Mouse (Mus musculus): ENCODE data around the gene Gm20388. TPM values are rescaled to one million over a fixed set of nuclear protein-coding genes. Genes with fewer than 3 reads are reported as not detected.

Gm20388 gene
- polyA plus RNA-seq, 1 experiment from 2014 or later = not detected

DNA sequence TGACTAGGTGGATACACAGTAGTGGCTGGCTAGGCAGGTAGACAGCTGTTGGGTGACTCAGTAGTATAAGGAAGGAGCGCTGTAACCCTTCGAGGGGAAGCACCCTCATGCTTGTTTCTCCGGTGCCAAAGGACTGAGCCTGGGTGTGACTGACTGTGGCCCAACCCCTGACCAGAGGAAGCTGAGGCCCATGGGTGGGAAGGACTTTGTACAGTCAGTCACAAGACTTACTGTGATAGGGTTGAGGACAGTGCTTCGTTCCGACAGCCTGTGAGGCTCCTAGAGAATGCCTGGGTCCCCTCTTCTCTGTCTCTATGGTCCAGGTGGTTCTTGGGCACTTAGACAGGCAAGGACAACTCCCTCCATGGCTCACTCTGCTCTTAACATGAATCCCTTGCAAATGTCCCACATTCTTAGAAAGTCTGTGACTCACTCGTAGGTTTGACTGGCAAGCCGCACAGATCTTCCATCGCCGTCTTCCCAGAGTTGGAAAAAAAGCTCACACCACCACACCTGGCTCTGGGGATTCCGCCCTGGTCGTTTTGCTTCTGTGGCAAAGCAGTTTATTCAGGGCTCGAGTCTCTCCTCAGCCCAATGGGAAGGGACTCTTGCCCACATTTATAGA, 495.5 kb downstream of the Gm20388 start:
- peak overlapping the region; percentile 90 for H3K27ac ChIP-seq (ENCODE audit: low read depth, low read length)
- peak overlapping the region; percentile 32; the same call in 1 of the 2 replicates for H3K4me2 ChIP-seq (replicated peaks; ENCODE audit: low read depth)
- ATAC-seq = peak; percentile 89
- 43% methylated on average over 12 of the region's 12 CpGs for WGBS
- peaks cover 13% of the 10 kb centered on the region for H3K4me1 ChIP-seq (replicated peaks; ENCODE audit: control insufficient read depth, insufficient read depth, low read length)
- H3K9ac ChIP-seq (ENCODE audit: low read depth, low read length) = no peak overlapping the region
- TF ChIP-seq CTCF (IDR thresholded peaks at IDR 0.05; ENCODE audit: low read depth) = no peak
- H3K27me3 ChIP-seq (replicated peaks; ENCODE audit: control insufficient read depth, insufficient read depth, low read length) = no peaks in the 10 kb centered on the region
- no peaks in the 10 kb centered on the region for H3K9me3 ChIP-seq (ENCODE audit: control insufficient read depth)
- H3K36me3 ChIP-seq (ENCODE audit: control insufficient read depth, insufficient read depth) = no peaks in the 10 kb centered on the region
- H3K4me3 ChIP-seq (ENCODE audit: low read depth, low read length) = no peak overlapping the region

DNA sequence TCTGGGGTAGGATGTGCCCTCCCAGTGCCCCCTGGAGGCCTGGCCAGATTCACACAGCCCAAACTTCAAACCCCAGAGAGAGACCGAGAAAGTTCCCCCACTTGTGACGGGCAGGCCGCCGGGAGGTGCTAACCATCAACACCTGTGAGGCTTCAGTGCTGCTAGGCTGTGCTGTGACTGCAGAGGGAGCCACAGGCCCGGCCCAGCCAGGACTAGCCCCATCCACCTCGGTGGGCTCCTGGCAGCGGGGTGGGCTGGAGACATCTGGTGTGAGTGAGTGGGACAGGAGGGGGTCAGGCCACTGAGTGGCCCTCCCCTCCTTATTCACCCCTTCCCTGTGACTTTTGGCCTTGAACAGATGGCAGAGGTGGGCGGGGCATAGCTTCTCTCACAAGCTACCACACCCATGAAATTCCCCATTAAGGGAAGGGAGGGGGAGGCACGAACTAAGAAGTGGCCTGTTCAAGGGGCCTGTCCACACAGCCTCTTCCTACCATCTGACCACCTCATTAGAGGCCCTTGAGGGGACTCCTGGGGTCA, 497.1 kb downstream of the Gm20388 start:
- no peaks in the 10 kb centered on the region for H3K9me3 ChIP-seq (ENCODE audit: control insufficient read depth)
- H3K27me3 ChIP-seq (replicated peaks; ENCODE audit: control insufficient read depth, insufficient read depth, low read length) = no peaks in the 10 kb centered on the region
- 13% methylated on average over 9 of the region's 9 CpGs for WGBS
- H3K9ac ChIP-seq (ENCODE audit: low read depth, low read length) = no peak overlapping the region
- 0 out of 2 replicates have a peak, but pooled peaks have one; percentile 25 for ATAC-seq
- H3K36me3 ChIP-seq (ENCODE audit: control insufficient read depth, insufficient read depth) = no peaks in the 10 kb centered on the region
- peaks cover 20% of the 10 kb centered on the region for H3K4me1 ChIP-seq (replicated peaks; ENCODE audit: control insufficient read depth, insufficient read depth, low read length)
- TF ChIP-seq CTCF (IDR thresholded peaks at IDR 0.05; ENCODE audit: low read depth) = peak; percentile 89
- H3K27ac ChIP-seq (ENCODE audit: low read depth, low read length) = no peak overlapping the region
- H3K4me2 ChIP-seq (replicated peaks; ENCODE audit: low read depth) = no peak overlapping the region
- no peak overlapping the region for H3K4me3 ChIP-seq (ENCODE audit: low read depth, low read length)

- Histone ChIP-seq H3K27ac (ENCODE audit: low read depth, low read length) (no peak overlapping the region), H3K36me3 (ENCODE audit: control insufficient read depth, insufficient read depth) (no peaks in the 10 kb centered on the region), H3K4me3 (ENCODE audit: low read depth, low read length) (no peak overlapping the region), H3K4me2 (replicated peaks; ENCODE audit: low read depth) (no peak overlapping the region), H3K4me1 (replicated peaks; ENCODE audit: control insufficient read depth, insufficient read depth, low read length) (peaks cover 20% of the 10 kb centered on the region), H3K9me3 (ENCODE audit: control insufficient read depth) (no peaks in the 10 kb centered on the region), H3K27me3 (replicated peaks; ENCODE audit: control insufficient read depth, insufficient read depth, low read length) (no peaks in the 10 kb centered on the region), H3K9ac (ENCODE audit: low read depth, low read length) (no peak overlapping the region)
- 53% methylated on average over 14 of the region's 14 CpGs for WGBS
- ATAC-seq = no peak
- TF ChIP-seq CTCF (IDR thresholded peaks at IDR 0.05; ENCODE audit: low read depth) = peak; percentile 45; the same call in 1 of the 2 replicates
These were observed 497.9 kb downstream of the Gm20388 start for GRCm38 (mm10) chr8:120408241-120409215.

DNA sequence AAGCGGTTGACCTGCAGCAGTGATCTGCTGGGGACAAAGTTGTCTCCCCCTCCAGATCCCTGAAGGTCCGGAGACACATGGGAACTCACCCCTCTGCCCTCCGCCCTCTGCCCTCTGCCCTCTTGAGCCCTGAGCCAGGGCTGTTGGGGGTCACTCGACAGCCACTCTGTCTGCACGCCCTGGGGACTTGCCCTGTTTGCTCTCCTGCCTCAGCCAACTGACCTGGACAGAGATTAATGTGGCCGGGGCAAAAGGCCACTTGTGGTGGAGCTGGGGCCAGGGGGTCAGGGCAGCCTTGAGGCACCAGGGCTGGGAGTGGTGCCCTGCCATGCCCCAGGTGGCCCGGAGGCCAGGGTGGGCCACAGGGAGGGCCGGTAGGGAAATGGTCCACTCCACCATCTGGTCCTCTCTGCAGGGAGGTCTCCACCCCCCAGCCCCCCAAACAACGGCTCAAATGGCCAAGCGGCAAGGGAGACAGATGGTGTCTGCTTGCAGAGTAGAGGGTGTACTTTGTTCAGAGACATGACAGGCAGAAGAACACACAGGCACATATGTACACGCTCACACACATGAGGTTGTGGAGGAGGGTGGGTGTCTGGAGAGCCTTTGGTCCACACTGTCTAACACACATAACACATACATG, 498.9 kb downstream of the Gm20388 start:
- no peaks in the 10 kb centered on the region for H3K36me3 ChIP-seq (ENCODE audit: control insufficient read depth, insufficient read depth)
- H3K4me2 ChIP-seq (replicated peaks; ENCODE audit: low read depth) = no peak overlapping the region
- TF ChIP-seq CTCF (IDR thresholded peaks at IDR 0.05; ENCODE audit: low read depth) = no peak
- peaks cover 20% of the 10 kb centered on the region for H3K4me1 ChIP-seq (replicated peaks; ENCODE audit: control insufficient read depth, insufficient read depth, low read length)
- no peak overlapping the region for H3K27ac ChIP-seq (ENCODE audit: low read depth, low read length)
- no peak overlapping the region for H3K9ac ChIP-seq (ENCODE audit: low read depth, low read length)
- H3K27me3 ChIP-seq (replicated peaks; ENCODE audit: control insufficient read depth, insufficient read depth, low read length) = no peaks in the 10 kb centered on the region
- WGBS = 56% methylated on average over 11 of the region's 11 CpGs
- H3K9me3 ChIP-seq (ENCODE audit: control insufficient read depth) = no peaks in the 10 kb centered on the region
- ATAC-seq = no peak
- H3K4me3 ChIP-seq (ENCODE audit: low read depth, low read length) = no peak overlapping the region

- ATAC-seq = no peak
- Histone ChIP-seq H3K36me3 (ENCODE audit: control insufficient read depth, insufficient read depth) (no peaks in the 10 kb centered on the region), H3K4me2 (replicated peaks; ENCODE audit: low read depth) (no peak overlapping the region), H3K9me3 (ENCODE audit: control insufficient read depth) (no peaks in the 10 kb centered on the region), H3K27ac (ENCODE audit: low read depth, low read length) (no peak overlapping the region), H3K4me3 (ENCODE audit: low read depth, low read length) (no peak overlapping the region), H3K27me3 (replicated peaks; ENCODE audit: control insufficient read depth, insufficient read depth, low read length) (no peaks in the 10 kb centered on the region), H3K9ac (ENCODE audit: low read depth, low read length) (no peak overlapping the region), H3K4me1 (replicated peaks; ENCODE audit: control insufficient read depth, insufficient read depth, low read length) (peaks cover 23% of the 10 kb centered on the region)
- 89% methylated on average over 14 of the region's 14 CpGs for WGBS
- TF ChIP-seq CTCF (IDR thresholded peaks at IDR 0.05; ENCODE audit: low read depth) = no peak
These were observed 500.4 kb downstream of the Gm20388 start for GRCm38 (mm10) chr8:120411059-120411458.

- Histone ChIP-seq H3K4me1 (replicated peaks; ENCODE audit: control insufficient read depth, insufficient read depth, low read length) (peaks cover 26% of the 10 kb centered on the region), H3K9me3 (ENCODE audit: control insufficient read depth) (no peaks in the 10 kb centered on the region), H3K27me3 (replicated peaks; ENCODE audit: control insufficient read depth, insufficient read depth, low read length) (no peaks in the 10 kb centered on the region), H3K4me2 (replicated peaks; ENCODE audit: low read depth) (no peak overlapping the region), H3K36me3 (ENCODE audit: control insufficient read depth, insufficient read depth) (no peaks in the 10 kb centered on the region), H3K9ac (ENCODE audit: low read depth, low read length) (no peak overlapping the region), H3K4me3 (ENCODE audit: low read depth, low read length) (no peak overlapping the region), H3K27ac (ENCODE audit: low read depth, low read length) (no peak overlapping the region)
- 62% methylated on average over 8 of the region's 8 CpGs for WGBS
- no peak for ATAC-seq
- no peak for TF ChIP-seq CTCF (IDR thresholded peaks at IDR 0.05; ENCODE audit: low read depth)
These were observed 501.2 kb downstream of the Gm20388 start for GRCm38 (mm10) chr8:120411862-120412261.
